Mouse (Mus musculus) c-Kit-negative CD71-positive TER-119-positive erythroid progenitor cells, embryonic 14.5 days (primary cell): ENCODE data around the gene Olfr1383.
"Not testable (repeated sequence)": the region's sequence is repeated elsewhere in the genome, so short reads cannot be mapped to it uniquely, and the experiment has no call there.

Experiments used
- DNase-seq: peaks from one replicate; pipeline ENCODE4 v3.0.0-alpha.2; 2013; ENCODE audit warnings: low read depth, low spot score

Gene Olfr1383

DNA sequence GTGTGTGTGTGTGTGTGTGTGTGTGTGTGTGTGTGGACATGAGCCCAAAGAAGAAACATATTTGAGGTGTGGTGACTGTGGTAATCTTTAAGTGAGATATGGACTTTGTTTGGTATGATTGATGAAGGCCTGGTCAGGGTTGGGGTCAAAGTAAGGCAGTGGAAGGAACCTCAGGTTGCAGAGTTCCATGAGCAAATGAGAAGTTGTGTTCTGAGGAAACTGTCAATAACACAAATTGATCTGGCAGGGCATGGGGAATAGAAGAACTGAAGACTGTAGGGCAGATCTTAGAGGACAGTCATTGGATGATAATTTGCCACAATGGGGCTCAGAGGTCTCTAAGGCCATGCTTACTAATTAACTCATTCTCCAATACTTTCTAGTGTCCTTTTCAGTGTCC, at the start of gene Olfr1383:
Olfr1383 (plus strand) TSS at position 301 of the 400 bp plus-strand sequence.
- no peak for DNase-seq

DNA sequence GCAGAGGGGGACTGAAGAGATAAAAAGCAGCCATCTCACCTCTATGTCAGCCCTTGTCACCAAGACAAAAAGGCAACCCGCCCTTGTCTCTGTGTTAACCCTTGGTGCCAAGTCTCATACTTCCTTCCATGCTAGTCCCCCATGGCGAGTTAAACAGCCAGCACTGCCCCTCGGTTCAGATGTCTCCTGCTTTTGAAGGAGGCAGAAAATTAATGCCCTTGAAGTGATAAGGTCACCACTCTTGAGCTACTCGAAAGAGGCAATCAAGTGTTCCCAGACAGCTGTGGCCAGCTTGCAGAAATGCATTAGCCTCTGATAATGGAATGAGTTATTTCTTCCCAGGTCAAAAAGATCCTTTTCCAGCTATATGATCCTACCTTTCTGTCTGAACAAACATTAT, 33.5 kb upstream of the Olfr1383 start:
- no peak for DNase-seq

DNA sequence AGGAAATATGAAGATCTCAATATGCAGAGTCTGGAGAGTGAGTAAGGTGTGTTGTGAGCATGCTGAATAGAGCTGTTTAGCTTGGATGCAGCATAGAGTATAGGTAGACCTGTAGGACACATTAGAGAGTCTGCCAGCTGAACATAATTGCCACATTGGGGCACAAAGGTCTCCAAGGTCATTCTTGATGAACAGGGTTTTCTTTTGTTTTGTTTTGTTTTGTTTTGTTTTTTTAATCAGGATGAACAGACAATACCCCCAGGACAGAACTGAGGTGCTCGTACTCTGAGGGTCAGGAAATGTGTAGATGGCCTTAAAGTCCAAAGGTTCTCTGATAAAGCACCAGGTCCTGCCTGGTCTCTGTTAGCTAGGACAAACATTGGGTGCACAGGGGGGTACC, 30.7 kb upstream of the Olfr1383 start, which contains the start of gene Olfr1385:
Olfr1385 (plus strand) TSS at position 301 of the 400 bp plus-strand sequence.
- not testable (repeated sequence) for DNase-seq

DNA sequence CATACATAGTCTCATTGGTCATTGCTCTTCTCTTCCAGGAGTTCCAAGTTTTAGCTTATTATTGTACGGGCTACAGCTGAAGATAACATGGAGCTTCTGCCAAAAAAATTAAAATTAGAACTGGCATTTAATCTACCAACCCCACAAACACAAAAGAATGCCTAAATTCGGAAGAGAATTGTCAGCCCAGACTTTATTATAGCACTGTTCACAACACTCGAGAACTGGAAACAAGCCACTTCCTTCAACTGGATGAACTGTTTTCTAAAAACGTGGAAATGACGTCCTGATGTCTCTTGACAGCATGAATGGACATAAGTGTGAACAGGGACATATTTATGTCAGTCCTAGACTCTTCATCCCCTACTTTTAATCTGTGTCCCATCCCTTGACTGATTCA, 1.4 kb upstream of the Olfr1383 start:
- no peak for DNase-seq

DNA sequence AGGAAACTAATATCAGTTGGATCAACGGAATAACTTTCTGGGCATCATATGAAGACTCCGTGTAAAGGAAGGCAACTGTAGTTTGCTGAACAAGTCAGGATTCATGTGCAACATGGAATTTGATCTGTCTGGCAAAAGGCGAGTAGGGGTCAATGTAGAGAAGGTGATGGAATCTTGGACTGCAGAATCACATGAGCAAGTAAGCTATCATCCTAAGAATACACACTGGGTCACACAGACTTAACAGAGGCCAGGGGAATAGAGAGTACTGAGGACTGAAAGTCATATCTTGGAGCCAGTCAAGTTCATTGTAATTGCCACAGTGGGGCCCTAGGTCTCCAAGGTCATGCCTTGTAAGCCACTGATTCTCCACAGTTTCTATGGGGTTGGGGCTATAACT, 8.5 kb downstream of the Olfr1383 start, which contains the start of gene Olfr1382:
Olfr1382 (plus strand) TSS at position 301 of the 400 bp plus-strand sequence.
- no peak for DNase-seq

DNA sequence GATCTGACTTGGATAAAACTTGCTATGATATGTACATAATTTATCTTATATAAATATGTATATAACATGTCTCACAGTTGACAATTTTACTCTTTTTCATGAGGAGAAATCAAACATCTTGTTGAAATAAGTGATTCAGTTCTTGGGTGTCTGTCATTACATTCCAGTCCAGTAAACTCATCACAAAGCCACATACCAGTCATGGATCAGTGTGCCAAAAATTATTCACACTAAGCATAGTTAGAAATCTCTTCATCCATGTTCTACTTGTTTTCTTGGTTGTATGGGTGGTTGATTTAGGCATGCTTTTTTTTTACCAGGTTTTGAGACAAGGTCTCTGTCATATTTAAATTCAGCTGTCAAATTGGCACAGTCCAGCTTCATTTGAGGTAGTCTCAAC, 13.3 kb downstream of the Olfr1383 start:
- no peak for DNase-seq

DNA sequence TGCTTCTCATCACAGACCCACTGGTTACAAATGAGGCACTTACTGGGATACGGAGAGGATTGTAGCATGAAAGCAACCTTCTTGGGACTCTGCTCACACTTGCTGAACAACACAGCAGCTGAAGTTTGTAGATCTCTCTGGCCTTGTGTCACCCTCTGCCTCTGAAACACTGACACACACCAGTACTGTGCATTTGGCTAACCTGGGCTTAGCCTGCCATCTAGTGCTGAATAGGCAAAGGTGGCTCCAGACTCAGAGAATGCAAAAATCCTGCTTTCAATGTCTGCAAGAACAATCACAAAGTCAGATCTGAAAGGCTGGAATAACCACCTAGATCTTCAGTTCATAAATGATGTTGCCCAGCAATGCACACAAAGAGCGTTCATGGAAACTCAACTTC, 17.2 kb downstream of the Olfr1383 start:
- not testable (repeated sequence) for DNase-seq

DNA sequence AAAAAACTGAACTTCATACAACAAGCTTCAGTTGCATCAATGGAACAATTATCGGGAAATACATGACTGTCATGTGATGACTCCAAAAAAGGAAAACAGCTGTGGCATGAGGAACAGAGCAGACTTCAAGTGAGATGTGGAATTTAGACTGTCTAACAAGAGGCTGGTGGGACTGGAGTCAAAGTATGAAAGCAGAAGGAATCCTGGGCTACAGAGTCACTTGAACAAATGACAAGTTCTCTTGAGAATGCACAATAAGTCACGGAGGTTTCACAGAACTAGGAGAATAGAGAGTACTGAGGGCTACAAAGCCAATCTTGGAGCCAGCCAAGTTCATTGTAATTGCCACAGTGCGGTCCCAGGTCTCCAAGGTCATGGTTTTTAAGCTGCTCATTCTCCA, 23.7 kb downstream of the Olfr1383 start, which contains the start of gene Olfr1381:
Olfr1381 (plus strand) TSS at position 301 of the 400 bp plus-strand sequence.
- not testable (repeated sequence) for DNase-seq

DNA sequence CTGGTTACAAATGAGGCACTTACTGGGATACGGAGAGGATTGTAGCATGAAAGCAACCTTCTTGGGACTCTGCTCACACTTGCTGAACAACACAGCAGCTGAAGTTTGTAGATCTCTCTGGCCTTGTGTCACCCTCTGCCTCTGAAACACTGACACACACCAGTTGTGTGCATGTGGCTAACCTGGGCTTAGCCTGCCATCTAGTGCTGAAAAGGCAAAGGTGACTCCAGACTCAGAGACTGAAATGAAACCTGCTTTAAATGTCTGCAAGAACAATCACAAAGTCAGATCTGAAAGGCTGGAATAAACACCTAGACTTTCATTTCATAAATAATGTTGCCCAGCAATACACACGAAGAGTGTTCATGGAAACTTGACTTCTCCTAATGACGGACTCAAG, 34.6 kb downstream of the Olfr1383 start:
- DNase-seq, result not testable (repeated sequence)

DNA sequence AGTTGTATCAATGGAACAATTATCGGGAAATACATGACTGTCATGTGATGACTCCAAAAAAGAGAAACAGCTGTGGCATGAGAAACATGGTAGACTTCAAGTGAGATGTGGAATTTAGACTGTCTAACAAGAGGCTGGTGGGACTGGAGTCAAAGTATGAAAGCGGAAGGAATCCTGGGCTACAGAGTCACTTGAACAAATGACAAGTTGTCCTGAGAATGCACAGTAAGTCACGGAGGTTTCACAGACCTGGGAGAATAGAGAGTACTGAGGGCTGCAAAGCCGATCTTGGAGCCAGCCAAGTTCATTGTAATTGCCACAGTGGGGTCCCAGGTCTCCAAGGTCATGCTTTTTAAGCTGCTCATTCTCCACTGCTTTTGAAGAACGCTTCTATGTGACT, 37.1 kb downstream of the Olfr1383 start, which contains the start of gene Olfr1380:
Olfr1380 (plus strand) TSS at position 301 of the 400 bp plus-strand sequence.
- DNase-seq, result not testable (repeated sequence)

DNA sequence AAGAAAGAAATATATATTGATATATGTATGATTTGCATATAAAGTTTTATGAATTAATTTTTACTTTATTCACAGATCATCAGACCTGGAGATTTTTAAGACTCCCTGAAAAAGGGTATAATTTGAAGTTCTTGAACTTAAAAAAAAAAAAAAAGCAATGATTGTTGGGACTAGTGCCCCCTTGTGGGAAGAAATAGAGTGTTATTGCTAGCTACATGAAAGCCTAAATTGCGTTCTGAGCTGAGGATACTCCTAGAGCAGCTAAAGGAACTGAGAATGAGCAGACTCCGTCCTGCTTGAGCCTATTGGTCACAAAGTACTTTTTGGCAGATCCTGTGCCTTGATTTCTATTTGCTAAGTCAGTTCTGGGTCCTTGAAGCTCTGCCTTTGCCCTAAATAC, 55.6 kb downstream of the Olfr1383 start:
- DNase-seq, result not testable (repeated sequence)
